Mouse (Mus musculus) thymus, postnatal 14 days (tissue): Measurements from ENCODE around the gene Tvp23a.

ENCODE experiments used
- DNase-seq: peaks from one replicate; pipeline ENCODE4 v3.0.0; 2021

Gene Tvp23a

GRCm38 (mm10) chr16:10388634-10389365 lies 58.4 kb downstream of the Tvp23a start:
- no peak for DNase-seq

GRCm38 (mm10) chr16:10385261-10385660 lies 61.9 kb downstream of the Tvp23a start:
- DNase-seq: no peak

- DNase-seq: no peak
Observed at GRCm38 (mm10) chr16:10384544-10384943, 62.6 kb downstream of the Tvp23a start.

GRCm38 (mm10) chr16:10384060-10384497 lies 63.1 kb downstream of the Tvp23a start:
- DNase-seq: peak; percentile 25

GRCm38 (mm10) chr16:10379531-10379930 lies 67.6 kb downstream of the Tvp23a start:
- DNase-seq: no peak

- DNase-seq: no peak
Observed at GRCm38 (mm10) chr16:10377286-10377685, 69.9 kb downstream of the Tvp23a start.

- no peak for DNase-seq
Observed at GRCm38 (mm10) chr16:10374254-10375011, 72.7 kb downstream of the Tvp23a start.

GRCm38 (mm10) chr16:10372372-10372771 lies 74.8 kb downstream of the Tvp23a start:
- DNase-seq: no peak
